Mouse (Mus musculus): ENCODE data around the gene Junb.

Junb gene

GRCm38 (mm10) chr8:84987903-84988302 lies 9.4 kb upstream of the Junb start:
- WGBS, result 80% methylated on average over 2 of the region's 2 CpGs

- 90% methylated on average over 5 of the region's 5 CpGs for WGBS
These were observed 8.9 kb upstream of the Junb start for GRCm38 (mm10) chr8:84987388-84987787.

GRCm38 (mm10) chr8:84986379-84986945 lies 7.9 kb upstream of the Junb start:
- WGBS, result 23% methylated on average over 8 of the region's 8 CpGs

GRCm38 (mm10) chr8:84985684-84986378 lies 7.3 kb upstream of the Junb start:
- under 1% methylated on average over 51 of the region's 53 CpGs for WGBS

GRCm38 (mm10) chr8:84985049-84985683 lies 6.6 kb upstream of the Junb start:
- 2% methylated on average over 23 of the region's 23 CpGs for WGBS

GRCm38 (mm10) chr8:84984294-84985048 lies 6.0 kb upstream of the Junb start:
- WGBS, result 21% methylated on average over 16 of the region's 16 CpGs

GRCm38 (mm10) chr8:84982499-84983011 lies 4.0 kb upstream of the Junb start:
- WGBS, result 56% methylated on average over 3 of the region's 3 CpGs

GRCm38 (mm10) chr8:84981644-84982498 lies 3.4 kb upstream of the Junb start:
- 79% methylated on average over 15 of the region's 15 CpGs for WGBS

GRCm38 (mm10) chr8:84980622-84981358 lies 2.3 kb upstream of the Junb start:
- 38% methylated on average over 11 of the region's 11 CpGs for WGBS

GRCm38 (mm10) chr8:84979599-84980421 lies 1.3 kb upstream of the Junb start:
- 3% methylated on average over 37 of the region's 42 CpGs for WGBS

- WGBS, result under 1% methylated on average over 70 of the region's 70 CpGs
These were observed 877 bp downstream of the Junb start for GRCm38 (mm10) chr8:84977435-84978247.

- under 1% methylated on average over 25 of the region's 25 CpGs for WGBS
These were observed 1.6 kb downstream of the Junb start for GRCm38 (mm10) chr8:84976763-84977434.

GRCm38 (mm10) chr8:84976031-84976762 lies 2.3 kb downstream of the Junb start:
- WGBS, result under 1% methylated on average over 61 of the region's 61 CpGs

GRCm38 (mm10) chr8:84975434-84975833 lies 3.1 kb downstream of the Junb start:
- 17% methylated on average over 7 of the region's 7 CpGs for WGBS

GRCm38 (mm10) chr8:84974543-84975142 lies 3.9 kb downstream of the Junb start:
- WGBS, result 73% methylated on average over 8 of the region's 8 CpGs

GRCm38 (mm10) chr8:84973803-84974542 lies 4.5 kb downstream of the Junb start:
- WGBS, result 37% methylated on average over 4 of the region's 4 CpGs

All from cerebral cortex, adult 2 months (tissue).